Mouse (Mus musculus): ENCODE measurements around the gene Zbtb20. TPM values are rescaled to one million over a fixed set of nuclear protein-coding genes. Genes with fewer than 3 reads are reported as not detected.

The Zbtb20 gene
- total and polyA plus RNA-seq, 3 experiments, result 1.8 to 18.1 (median 6.6) TPM

- no peaks in the 10 kb centered on the region for H3K9me3 ChIP-seq (replicated peaks)
- H3K4me3 ChIP-seq (ENCODE audit: low read depth, low read length), result no peak overlapping the region
- peaks cover 3% of the 10 kb centered on the region; the same call in 1 of the 2 replicates for H3K27me3 ChIP-seq (ENCODE audit: insufficient read depth, low read length)
- ATAC-seq (ENCODE audit: extremely low read depth, insufficient number of reproducible peaks, low FRiP score, poor library complexity, severe bottlenecking) (no peak), DNase-seq (ENCODE audit: low spot score) (no peak)
- H3K4me1 ChIP-seq (ENCODE audit: insufficient read depth, low read depth, low read length), result peaks cover 13% of the 10 kb centered on the region
- no peaks in the 10 kb centered on the region for H3K36me3 ChIP-seq (replicated peaks)
- TF ChIP-seq GATA1 (IDR thresholded peaks at IDR 0.05; ENCODE audit: borderline replicate concordance, low read length) (no peak), CTCF (IDR thresholded peaks at IDR 0.05; ENCODE audit: low read depth, low read length) (no peak), POLR2AphosphoS5 (IDR thresholded peaks at IDR 0.05; ENCODE audit: insufficient replicate concordance, low read depth, low read length) (no peak), GATA2 (IDR thresholded peaks at IDR 0.05; ENCODE audit: borderline replicate concordance, low read depth, low read length) (no peak), TAL1 (conservative IDR thresholded peaks at IDR 0.05; ENCODE audit: low read depth, low read length) (no peak)
Observed at GRCm38 (mm10) chr16:43571376-43572081, 695.8 kb downstream of the Zbtb20 start.

GRCm38 (mm10) chr16:43572171-43572570 lies 696.5 kb downstream of the Zbtb20 start:
- TF ChIP-seq CTCF (IDR thresholded peaks at IDR 0.05; ENCODE audit: low read depth, low read length) (no peak), GATA1 (IDR thresholded peaks at IDR 0.05; ENCODE audit: borderline replicate concordance, low read length) (no peak), TAL1 (conservative IDR thresholded peaks at IDR 0.05; ENCODE audit: low read depth, low read length) (no peak), POLR2AphosphoS5 (IDR thresholded peaks at IDR 0.05; ENCODE audit: insufficient replicate concordance, low read depth, low read length) (no peak), GATA2 (IDR thresholded peaks at IDR 0.05; ENCODE audit: borderline replicate concordance, low read depth, low read length) (no peak)
- peaks cover 13% of the 10 kb centered on the region for H3K4me1 ChIP-seq (ENCODE audit: insufficient read depth, low read depth, low read length)
- H3K27me3 ChIP-seq (ENCODE audit: insufficient read depth, low read length), result peaks cover 3% of the 10 kb centered on the region; the same call in 1 of the 2 replicates
- DNase-seq (ENCODE audit: low spot score), result no peak
- H3K9me3 ChIP-seq (replicated peaks), result no peaks in the 10 kb centered on the region
- no peak for ATAC-seq (ENCODE audit: extremely low read depth, insufficient number of reproducible peaks, low FRiP score, poor library complexity, severe bottlenecking)
- H3K4me3 ChIP-seq (ENCODE audit: low read depth, low read length), result no peak overlapping the region
- H3K36me3 ChIP-seq (replicated peaks), result no peaks in the 10 kb centered on the region

GRCm38 (mm10) chr16:43572766-43573165 lies 697.1 kb downstream of the Zbtb20 start:
- Histone ChIP-seq H3K36me3 (replicated peaks) (no peaks in the 10 kb centered on the region), H3K4me1 (ENCODE audit: insufficient read depth, low read depth, low read length) (peaks cover 13% of the 10 kb centered on the region), H3K27me3 (ENCODE audit: insufficient read depth, low read length) (peaks cover 3% of the 10 kb centered on the region; the same call in 1 of the 2 replicates)

GRCm38 (mm10) chr16:43573181-43573833 lies 697.6 kb downstream of the Zbtb20 start:
- Histone ChIP-seq H3K36me3 (replicated peaks) (no peaks in the 10 kb centered on the region), H3K9me3 (replicated peaks) (no peaks in the 10 kb centered on the region), H3K4me1 (ENCODE audit: insufficient read depth, low read depth, low read length) (peaks cover 13% of the 10 kb centered on the region), H3K4me3 (ENCODE audit: low read depth, low read length) (no peak overlapping the region), H3K27me3 (ENCODE audit: insufficient read depth, low read length) (peaks cover 3% of the 10 kb centered on the region; the same call in 1 of the 2 replicates)
- TF ChIP-seq GATA2 (IDR thresholded peaks at IDR 0.05; ENCODE audit: borderline replicate concordance, low read depth, low read length), result no peak
- TF ChIP-seq CTCF (IDR thresholded peaks at IDR 0.05; ENCODE audit: low read depth, low read length), result no peak
- TF ChIP-seq GATA1 (IDR thresholded peaks at IDR 0.05; ENCODE audit: borderline replicate concordance, low read length), result no peak
- no peak for TF ChIP-seq POLR2AphosphoS5 (IDR thresholded peaks at IDR 0.05; ENCODE audit: insufficient replicate concordance, low read depth, low read length)
- TF ChIP-seq TAL1 (conservative IDR thresholded peaks at IDR 0.05; ENCODE audit: low read depth, low read length), result no peak
- DNase-seq (ENCODE audit: low spot score) (no peak), ATAC-seq (ENCODE audit: extremely low read depth, insufficient number of reproducible peaks, low FRiP score, poor library complexity, severe bottlenecking) (no peak)

More at GRCm38 (mm10) chr16:43572766-43573165, 697.1 kb downstream of the Zbtb20 start:
- H3K9me3 ChIP-seq (replicated peaks), result no peaks in the 10 kb centered on the region
- TF ChIP-seq CTCF (IDR thresholded peaks at IDR 0.05; ENCODE audit: low read depth, low read length), result no peak
- no peak for TF ChIP-seq GATA2 (IDR thresholded peaks at IDR 0.05; ENCODE audit: borderline replicate concordance, low read depth, low read length)
- no peak for TF ChIP-seq TAL1 (conservative IDR thresholded peaks at IDR 0.05; ENCODE audit: low read depth, low read length)
- no peak for TF ChIP-seq POLR2AphosphoS5 (IDR thresholded peaks at IDR 0.05; ENCODE audit: insufficient replicate concordance, low read depth, low read length)
- TF ChIP-seq GATA1 (IDR thresholded peaks at IDR 0.05; ENCODE audit: borderline replicate concordance, low read length), result no peak
- no peak overlapping the region for H3K4me3 ChIP-seq (ENCODE audit: low read depth, low read length)
- DNase-seq (ENCODE audit: low spot score) (no peak), ATAC-seq (ENCODE audit: extremely low read depth, insufficient number of reproducible peaks, low FRiP score, poor library complexity, severe bottlenecking) (no peak)

- Histone ChIP-seq H3K4me3 (ENCODE audit: low read depth, low read length) (no peak overlapping the region), H3K9me3 (replicated peaks) (no peaks in the 10 kb centered on the region), H3K36me3 (replicated peaks) (no peaks in the 10 kb centered on the region), H3K4me1 (ENCODE audit: insufficient read depth, low read depth, low read length) (peaks cover 13% of the 10 kb centered on the region), H3K27me3 (ENCODE audit: insufficient read depth, low read length) (peaks cover 4% of the 10 kb centered on the region; the same call in 1 of the 2 replicates)
- TF ChIP-seq CTCF (IDR thresholded peaks at IDR 0.05; ENCODE audit: low read depth, low read length) (peak; percentile 69), GATA2 (IDR thresholded peaks at IDR 0.05; ENCODE audit: borderline replicate concordance, low read depth, low read length) (no peak)
- DNase-seq (ENCODE audit: low spot score) (peak; percentile 38), ATAC-seq (ENCODE audit: extremely low read depth, insufficient number of reproducible peaks, low FRiP score, poor library complexity, severe bottlenecking) (peak; percentile 82)
Observed at GRCm38 (mm10) chr16:43574006-43574764, 698.5 kb downstream of the Zbtb20 start.

GRCm38 (mm10) chr16:43575066-43575465 lies 699.4 kb downstream of the Zbtb20 start:
- ATAC-seq (ENCODE audit: extremely low read depth, insufficient number of reproducible peaks, low FRiP score, poor library complexity, severe bottlenecking), result no peak
- H3K4me3 ChIP-seq (ENCODE audit: low read depth, low read length), result no peak overlapping the region
- DNase-seq (ENCODE audit: low spot score), result no peak
- no peak for TF ChIP-seq CTCF (IDR thresholded peaks at IDR 0.05; ENCODE audit: low read depth, low read length)
- no peak for TF ChIP-seq TAL1 (conservative IDR thresholded peaks at IDR 0.05; ENCODE audit: low read depth, low read length)
- TF ChIP-seq POLR2AphosphoS5 (IDR thresholded peaks at IDR 0.05; ENCODE audit: insufficient replicate concordance, low read depth, low read length), result no peak
- TF ChIP-seq GATA1 (IDR thresholded peaks at IDR 0.05; ENCODE audit: borderline replicate concordance, low read length), result no peak
- TF ChIP-seq GATA2 (IDR thresholded peaks at IDR 0.05; ENCODE audit: borderline replicate concordance, low read depth, low read length), result no peak
- peaks cover 13% of the 10 kb centered on the region for H3K4me1 ChIP-seq (ENCODE audit: insufficient read depth, low read depth, low read length)
- H3K36me3 ChIP-seq (replicated peaks), result no peaks in the 10 kb centered on the region
- no peaks in the 10 kb centered on the region for H3K9me3 ChIP-seq (replicated peaks)
- peaks cover 5% of the 10 kb centered on the region; the same call in 1 of the 2 replicates for H3K27me3 ChIP-seq (ENCODE audit: insufficient read depth, low read length)

Measured in G1E (cell line).